Mouse (Mus musculus): ENCODE measurements around the gene Icam1.

Gene Icam1

GRCm38 (mm10) chr9:21075625-21076024 is 59.8 kb downstream of the Icam1 start:
- in situ Hi-C loops (cut with MboI; ENCODE audit: low pct_unique_long_range_greater_than_20kb in 1 of 2, low sequenced_read_pairs in 2 of 2, unreplicated experiment in 1 of 2) = no loop called here

Data from mouse embryonic stem cell (cell line).